Mouse (Mus musculus) forebrain, embryonic 13.5 days (tissue): ENCODE data around the gene Micu1. TPM values are rescaled to one million over a fixed set of nuclear protein-coding genes. Genes with fewer than 3 reads are reported as not detected.

Source experiments
- ATAC-seq: fragments of 200-750 bp; cut with Nextera tagmentation; 2 replicates; pipeline ENCODE4 v1.8.0; 2017
- H3K27ac ChIP-seq: fragments of 300-500 bp; sonication (generic); 2 replicates; pipeline ENCODE4 v1.5.1; 2015; ENCODE audit warnings: inconsistent platforms, mild to moderate bottlenecking, moderate library complexity
- H3K27me3 ChIP-seq: fragments of 300-500 bp; sonication (generic); 2 replicates; pipeline ENCODE4 v1.6.1; 2015; ENCODE audit warnings: mild to moderate bottlenecking, inconsistent platforms
- H3K36me3 ChIP-seq: fragments of 300-500 bp; sonication (generic); 2 replicates; pipeline ENCODE4 v1.6.1; 2015; ENCODE audit warnings: mild to moderate bottlenecking, inconsistent platforms; ENCODE audit not compliant: poor library complexity, severe bottlenecking
- H3K4me1 ChIP-seq: fragments of 300-500 bp; sonication (generic); 2 replicates; pipeline ENCODE4 v1.6.1; 2015; ENCODE audit warnings: inconsistent platforms
- H3K4me2 ChIP-seq: fragments of 300-500 bp; sonication (generic); 2 replicates; pipeline ENCODE4 v1.6.1; 2015; ENCODE audit warnings: inconsistent platforms, mild to moderate bottlenecking, moderate library complexity
- H3K4me3 ChIP-seq: fragments of 300-500 bp; sonication (generic); 2 replicates; pipeline ENCODE4 v1.5.1; 2015; ENCODE audit warnings: mild to moderate bottlenecking, inconsistent platforms
- H3K9ac ChIP-seq: fragments of 300-500 bp; sonication (generic); 2 replicates; pipeline ENCODE4 v1.6.1; 2015; ENCODE audit warnings: mild to moderate bottlenecking, inconsistent platforms
- H3K9me3 ChIP-seq: fragments of 300-500 bp; sonication (generic); replicated peaks from 2 replicates; pipeline ENCODE4 v1.6.1; 2016; ENCODE audit warnings: inconsistent platforms
- WGBS: fragments of 180-500 bp; shearing (Covaris S2); methylation state at CpG from one replicate; pipeline ENCODE4 v1.1.7; 2015; 5-methylcytosine and 5-hydroxymethylcytosine counted together
- polyA plus RNA-seq: library from polyadenylated mRNA; unstranded; fragments of >200 nt; fragmentation: Nextera tagmentation; extraction: Ambion mirVana; gene quantifications from 2 replicates; pipeline ENCODE4 v1.2.1, GENCODE M21; 2015

Micu1 gene
- polyA plus RNA-seq, 1 experiment from 2014 or later = 69.0 TPM

- Histone ChIP-seq H3K4me1 (peaks cover 15% of the 10 kb centered on the region), H3K27me3 (no peaks in the 10 kb centered on the region), H3K9ac (peak overlapping the region; percentile 95), H3K4me3 (peak overlapping the region; percentile 90), H3K27ac (peak overlapping the region; percentile 100), H3K4me2 (peak overlapping the region; percentile 89), H3K9me3 (no peaks in the 10 kb centered on the region), H3K36me3 (peaks cover 15% of the 10 kb centered on the region; the same call in 1 of the 2 replicates)
- under 1% methylated on average over 13 of the region's 13 CpGs for WGBS
- ATAC-seq = peak; percentile 67; the same call in 1 of the 2 replicates
Observed at GRCm38 (mm10) chr10:59880029-59880386, 177.7 kb downstream of the Micu1 start.

GRCm38 (mm10) chr10:59880837-59881236 lies 178.6 kb downstream of the Micu1 start:
- H3K27ac ChIP-seq = no peak overlapping the region
- no peaks in the 10 kb centered on the region for H3K9me3 ChIP-seq
- H3K4me1 ChIP-seq = peaks cover 15% of the 10 kb centered on the region
- no peaks in the 10 kb centered on the region for H3K27me3 ChIP-seq
- 94% methylated on average over 7 of the region's 7 CpGs for WGBS
- H3K4me3 ChIP-seq = peak overlapping the region; percentile 90
- no peak for ATAC-seq
- H3K9ac ChIP-seq = peak overlapping the region; percentile 95
- H3K36me3 ChIP-seq = peaks cover 19% of the 10 kb centered on the region; the same call in 1 of the 2 replicates
- peak overlapping the region; percentile 89 for H3K4me2 ChIP-seq

GRCm38 (mm10) chr10:59884327-59885173 lies 182.3 kb downstream of the Micu1 start:
- H3K4me2 ChIP-seq = no peak overlapping the region
- H3K4me1 ChIP-seq = peaks cover 10% of the 10 kb centered on the region
- no peak for ATAC-seq
- no peaks in the 10 kb centered on the region for H3K27me3 ChIP-seq
- peaks cover 19% of the 10 kb centered on the region; the same call in 1 of the 2 replicates for H3K36me3 ChIP-seq
- WGBS = 87% methylated on average over 10 of the region's 10 CpGs
- H3K9ac ChIP-seq = 0 out of 2 replicates have a peak overlapping the region, but pooled peaks have one; percentile 5
- no peaks in the 10 kb centered on the region for H3K9me3 ChIP-seq
- H3K4me3 ChIP-seq = no peak overlapping the region
- no peak overlapping the region; the same call in 1 of the 2 replicates for H3K27ac ChIP-seq

GRCm38 (mm10) chr10:59885174-59886080 lies 183.2 kb downstream of the Micu1 start:
- Histone ChIP-seq H3K4me3 (no peak overlapping the region), H3K36me3 (peaks cover 26% of the 10 kb centered on the region), H3K9ac (no peak overlapping the region), H3K9me3 (no peaks in the 10 kb centered on the region), H3K4me1 (peaks cover 14% of the 10 kb centered on the region), H3K4me2 (no peak overlapping the region), H3K27me3 (no peaks in the 10 kb centered on the region), H3K27ac (no peak overlapping the region)
- ATAC-seq = no peak
- WGBS = 92% methylated on average over 14 of the region's 14 CpGs

DNA sequence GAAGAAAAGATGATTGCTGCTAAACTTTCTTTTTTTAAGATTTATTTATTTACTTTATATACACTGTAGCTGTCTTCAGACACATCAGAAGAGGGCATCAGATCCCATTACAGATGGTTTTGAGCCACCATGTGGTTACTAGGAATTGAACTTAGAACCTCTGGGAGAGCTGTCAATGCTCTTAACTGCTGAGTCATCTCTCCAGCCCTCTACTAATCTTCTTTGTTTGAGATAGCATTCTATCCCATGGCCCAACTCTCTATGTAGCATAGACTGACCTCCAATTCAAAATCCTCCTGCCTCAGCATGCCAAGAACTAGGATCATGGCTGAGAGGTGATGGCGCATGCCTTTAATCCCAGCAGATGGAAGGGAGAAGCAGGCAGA lies 183.8 kb downstream of the Micu1 start:
- H3K27me3 ChIP-seq = no peaks in the 10 kb centered on the region
- H3K27ac ChIP-seq = no peak overlapping the region
- H3K9ac ChIP-seq = no peak overlapping the region
- no peak overlapping the region for H3K4me3 ChIP-seq
- H3K4me2 ChIP-seq = no peak overlapping the region
- peaks cover 32% of the 10 kb centered on the region for H3K36me3 ChIP-seq
- 97% methylated on average over 1 of the region's 1 CpGs for whole genome bisulfite sequencing
- ATAC-seq = no peak
- H3K9me3 ChIP-seq = no peaks in the 10 kb centered on the region
- peaks cover 9% of the 10 kb centered on the region for H3K4me1 ChIP-seq

- Histone ChIP-seq H3K4me1 (peaks cover 9% of the 10 kb centered on the region; the same call in 1 of the 2 replicates), H3K36me3 (peaks cover 45% of the 10 kb centered on the region), H3K27ac (no peak overlapping the region), H3K27me3 (no peaks in the 10 kb centered on the region), H3K9ac (no peak overlapping the region), H3K4me3 (no peak overlapping the region), H3K9me3 (no peaks in the 10 kb centered on the region), H3K4me2 (no peak overlapping the region)
- ATAC-seq = no peak
- 92% methylated on average over 5 of the region's 5 CpGs for WGBS
Observed at GRCm38 (mm10) chr10:59887432-59887831, 185.2 kb downstream of the Micu1 start.

- peaks cover 9% of the 10 kb centered on the region; the same call in 1 of the 2 replicates for H3K4me1 ChIP-seq
- H3K9ac ChIP-seq = no peak overlapping the region
- H3K4me2 ChIP-seq = no peak overlapping the region
- H3K27me3 ChIP-seq = no peaks in the 10 kb centered on the region
- WGBS = 90% methylated on average over 7 of the region's 7 CpGs
- H3K4me3 ChIP-seq = no peak overlapping the region
- H3K36me3 ChIP-seq = peaks cover 48% of the 10 kb centered on the region
- no peaks in the 10 kb centered on the region for H3K9me3 ChIP-seq
- ATAC-seq = no peak
- H3K27ac ChIP-seq = no peak overlapping the region
Observed at GRCm38 (mm10) chr10:59889339-59889738, 187.1 kb downstream of the Micu1 start.

GRCm38 (mm10) chr10:59889953-59890751 lies 187.9 kb downstream of the Micu1 start:
- 87% methylated on average over 15 of the region's 15 CpGs for WGBS
- H3K9me3 ChIP-seq = no peaks in the 10 kb centered on the region
- no peak overlapping the region for H3K9ac ChIP-seq
- H3K27ac ChIP-seq = no peak overlapping the region
- peaks cover 17% of the 10 kb centered on the region for H3K4me1 ChIP-seq
- H3K4me2 ChIP-seq = no peak overlapping the region
- no peak for ATAC-seq
- no peak overlapping the region for H3K4me3 ChIP-seq
- H3K27me3 ChIP-seq = no peaks in the 10 kb centered on the region
- peaks cover 48% of the 10 kb centered on the region for H3K36me3 ChIP-seq

DNA sequence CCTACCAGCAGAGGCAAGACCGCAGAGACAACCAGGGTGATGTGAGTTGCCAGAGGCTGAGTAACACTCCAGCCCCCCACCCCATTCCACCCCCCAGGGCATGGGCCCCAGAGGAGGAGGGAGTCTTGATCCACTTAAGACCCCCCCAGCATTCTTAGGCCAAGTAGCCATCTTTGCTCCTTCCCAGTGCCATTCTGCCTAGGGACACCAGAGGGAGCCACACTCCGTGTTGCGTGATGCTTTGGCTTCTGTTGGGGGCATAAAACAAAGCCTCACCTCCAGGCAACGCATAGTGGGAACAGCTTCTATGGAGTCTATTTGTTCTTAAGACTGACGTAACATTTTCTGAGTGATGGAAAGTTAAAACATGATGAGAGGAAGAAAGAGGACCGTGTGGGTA lies 190.7 kb downstream of the Micu1 start:
- WGBS = 25% methylated on average over 6 of the region's 6 CpGs
- ATAC-seq = peak; percentile 34
- H3K4me2 ChIP-seq = no peak overlapping the region
- H3K36me3 ChIP-seq = peaks cover 61% of the 10 kb centered on the region
- no peak overlapping the region for H3K9ac ChIP-seq
- H3K4me1 ChIP-seq = peaks cover 42% of the 10 kb centered on the region
- H3K27me3 ChIP-seq = no peaks in the 10 kb centered on the region
- no peak overlapping the region for H3K4me3 ChIP-seq
- H3K27ac ChIP-seq = peak overlapping the region; percentile 49
- no peaks in the 10 kb centered on the region for H3K9me3 ChIP-seq

DNA sequence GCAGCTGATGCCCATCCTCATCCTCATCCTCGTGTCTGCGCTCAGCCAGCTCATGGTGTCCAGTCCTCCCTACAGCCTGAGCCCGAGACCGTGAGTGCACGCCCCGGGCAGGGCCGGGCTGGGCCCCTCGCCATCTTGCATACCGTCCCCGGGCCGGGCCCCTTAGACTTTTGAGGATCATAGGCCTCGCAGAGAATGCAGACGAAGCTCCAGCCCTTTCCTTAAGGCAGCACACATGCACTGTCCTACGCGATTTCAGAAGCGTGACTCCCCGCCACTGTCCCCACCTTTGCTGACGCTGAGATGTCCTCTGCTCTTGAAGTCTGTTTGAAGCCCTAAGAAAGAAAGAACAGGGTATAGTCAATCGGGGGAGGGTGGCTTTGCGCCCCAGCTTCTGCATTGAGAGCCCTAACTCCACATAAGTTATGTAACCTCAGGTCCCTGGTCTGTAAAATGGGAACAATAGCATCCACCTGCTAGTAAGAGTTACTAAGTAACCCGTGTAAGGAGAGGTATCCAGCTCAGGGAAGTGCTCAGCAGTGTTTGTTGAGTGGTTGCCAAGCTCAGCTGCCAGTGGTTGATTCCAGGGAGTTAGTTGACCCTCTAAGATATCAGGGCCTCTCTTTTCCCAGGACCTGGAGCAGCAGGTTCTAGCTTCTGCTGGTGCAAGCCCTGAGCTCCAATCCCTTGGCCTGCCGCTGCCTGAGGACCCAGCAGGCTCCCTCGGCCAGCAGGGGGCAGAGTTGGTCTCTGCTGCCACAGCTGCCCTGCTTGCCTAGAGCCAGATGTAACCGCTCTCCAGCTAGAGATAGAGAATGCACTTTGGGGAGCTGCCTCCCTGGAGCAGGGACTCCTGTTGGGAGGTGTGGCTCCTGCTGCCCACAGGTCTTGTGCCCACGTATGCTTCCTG lies 192.2 kb downstream of the Micu1 start:
- H3K9me3 ChIP-seq = no peaks in the 10 kb centered on the region
- peak overlapping the region; percentile 49 for H3K27ac ChIP-seq
- H3K9ac ChIP-seq = peak overlapping the region; percentile 35; the same call in 1 of the 2 replicates
- H3K27me3 ChIP-seq = no peaks in the 10 kb centered on the region
- no peak for ATAC-seq
- peaks cover 61% of the 10 kb centered on the region for H3K36me3 ChIP-seq
- peaks cover 57% of the 10 kb centered on the region for H3K4me1 ChIP-seq
- WGBS = 78% methylated on average over 25 of the region's 25 CpGs
- no peak overlapping the region for H3K4me3 ChIP-seq
- no peak overlapping the region for H3K4me2 ChIP-seq
